Mouse (Mus musculus) brown adipose tissue, adult 24 weeks (tissue): ENCODE data around the gene Chst3. TPM values are rescaled to one million over a fixed set of nuclear protein-coding genes. Genes with fewer than 3 reads are reported as not detected.
"Not testable (repeated sequence)": the region's sequence is repeated elsewhere in the genome, so short reads cannot be mapped to it uniquely, and the experiment has no call there.

Experiments used
- H3K27ac ChIP-seq: fragments of 200-500 bp; replicated peaks from 2 replicates; pipeline ENCODE4 v1.5.1; 2012; ENCODE audit warnings: low read depth, mild to moderate bottlenecking, low read length
- H3K4me1 ChIP-seq: fragments of 200-500 bp; 2 replicates; pipeline ENCODE4 v1.6.1; 2012; ENCODE audit warnings: low read length, mixed read lengths; ENCODE audit not compliant: control insufficient read depth, insufficient read depth, insufficient read length
- H3K4me3 ChIP-seq: fragments of 200-500 bp; 2 replicates; pipeline ENCODE4 v1.5.1; 2012; ENCODE audit warnings: low read depth, mild to moderate bottlenecking, low read length, moderate library complexity; ENCODE audit not compliant: insufficient read depth
- polyA plus RNA-seq: library from polyadenylated mRNA; stranded (reverse); fragments of >200 nt; gene quantifications from 2 replicates; pipeline ENCODE4 v1.2.4, GENCODE M21; 2012; ENCODE audit not compliant: missing spikeins, insufficient read depth, insufficient read length

Chst3 gene
- polyA plus RNA-seq, 1 experiment = not detected

DNA sequence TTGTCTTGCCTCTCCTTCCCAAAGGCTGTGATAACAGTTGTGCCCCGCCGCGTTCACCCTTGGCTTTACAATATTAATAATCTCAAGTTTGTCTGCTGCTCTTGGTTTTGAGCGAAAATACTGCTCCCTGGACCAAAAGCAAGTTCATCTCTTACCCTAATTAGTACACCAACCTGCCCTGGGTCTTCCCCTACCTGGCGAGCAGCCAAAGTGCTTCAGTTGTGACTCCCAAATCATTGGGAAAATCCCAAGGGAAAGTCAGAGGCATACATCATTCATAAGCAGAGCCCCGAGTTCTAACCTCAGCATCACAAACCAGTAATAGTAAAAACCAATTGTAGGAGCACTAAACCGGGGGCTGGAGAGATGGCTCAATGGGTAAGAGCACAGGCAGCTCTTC, 26.6 kb upstream of the Chst3 start:
- no peaks in the 10 kb centered on the region for H3K4me1 ChIP-seq
- H3K27ac ChIP-seq = no peak overlapping the region
- no peak overlapping the region for H3K4me3 ChIP-seq

DNA sequence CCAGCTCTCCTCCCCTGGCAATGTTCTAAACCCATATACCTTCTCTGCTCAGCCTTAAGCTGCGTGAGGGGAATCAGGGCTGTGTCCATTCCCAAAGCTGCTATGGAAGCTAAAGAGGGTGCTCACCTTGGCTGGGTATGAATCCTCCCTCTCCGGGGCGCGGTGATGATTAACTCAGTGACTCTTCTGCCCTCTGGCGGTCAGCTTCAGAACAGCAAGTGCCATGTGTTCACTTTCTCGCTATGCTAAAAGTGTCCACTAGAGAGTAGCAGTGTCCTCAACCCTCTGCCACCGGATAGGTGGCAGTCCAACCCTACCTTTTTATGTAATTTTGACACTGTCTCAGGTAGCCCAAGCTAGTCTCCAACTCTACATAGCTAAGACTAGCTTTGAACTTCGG, 26.0 kb upstream of the Chst3 start:
- Histone ChIP-seq H3K27ac (no peak overlapping the region), H3K4me3 (no peak overlapping the region), H3K4me1 (no peaks in the 10 kb centered on the region)

DNA sequence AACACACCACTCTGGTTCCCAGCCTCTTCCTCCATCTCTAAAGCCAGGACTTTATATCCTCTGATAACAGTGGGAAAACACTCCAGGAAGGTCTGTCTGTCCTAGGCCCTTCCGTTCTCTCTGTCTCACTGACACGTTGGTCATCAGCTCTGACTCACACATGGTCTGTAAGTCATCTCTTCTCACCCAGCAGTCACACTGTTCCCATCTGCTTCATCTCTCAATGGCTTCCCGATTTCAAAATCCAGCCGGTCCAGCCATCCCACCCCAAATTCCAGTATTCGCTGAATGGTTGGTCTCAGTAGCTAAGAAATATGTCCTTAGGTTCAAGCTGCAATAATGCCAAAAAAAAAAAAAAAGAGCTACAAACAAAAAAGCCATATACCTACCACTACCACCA, 24.9 kb upstream of the Chst3 start:
- H3K27ac ChIP-seq = no peak overlapping the region
- no peak overlapping the region for H3K4me3 ChIP-seq

DNA sequence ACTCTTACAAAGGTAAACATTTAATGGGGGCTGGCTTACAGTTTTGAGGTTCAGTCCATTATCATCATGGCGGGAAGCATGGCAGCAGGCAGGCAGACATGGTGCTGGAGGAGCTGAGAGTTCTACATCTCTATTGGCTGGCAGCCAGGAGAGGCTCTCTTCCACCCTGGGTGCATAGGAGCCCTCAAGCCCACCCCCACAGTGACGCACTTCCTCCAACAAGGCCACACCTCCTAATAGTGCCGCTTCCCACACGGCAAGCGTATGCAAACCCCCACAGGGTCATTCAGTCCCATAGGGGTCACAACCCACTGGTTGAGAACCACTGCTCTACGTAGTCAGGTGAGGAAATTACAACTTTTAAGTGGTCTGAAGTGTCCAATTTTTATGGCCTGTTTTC, 21.4 kb upstream of the Chst3 start:
- Histone ChIP-seq H3K4me3 (no peak overlapping the region), H3K27ac (no peak overlapping the region)

More for the DNA sequence above, 24.9 kb upstream of the Chst3 start:
- H3K4me1 ChIP-seq = no peaks in the 10 kb centered on the region

DNA sequence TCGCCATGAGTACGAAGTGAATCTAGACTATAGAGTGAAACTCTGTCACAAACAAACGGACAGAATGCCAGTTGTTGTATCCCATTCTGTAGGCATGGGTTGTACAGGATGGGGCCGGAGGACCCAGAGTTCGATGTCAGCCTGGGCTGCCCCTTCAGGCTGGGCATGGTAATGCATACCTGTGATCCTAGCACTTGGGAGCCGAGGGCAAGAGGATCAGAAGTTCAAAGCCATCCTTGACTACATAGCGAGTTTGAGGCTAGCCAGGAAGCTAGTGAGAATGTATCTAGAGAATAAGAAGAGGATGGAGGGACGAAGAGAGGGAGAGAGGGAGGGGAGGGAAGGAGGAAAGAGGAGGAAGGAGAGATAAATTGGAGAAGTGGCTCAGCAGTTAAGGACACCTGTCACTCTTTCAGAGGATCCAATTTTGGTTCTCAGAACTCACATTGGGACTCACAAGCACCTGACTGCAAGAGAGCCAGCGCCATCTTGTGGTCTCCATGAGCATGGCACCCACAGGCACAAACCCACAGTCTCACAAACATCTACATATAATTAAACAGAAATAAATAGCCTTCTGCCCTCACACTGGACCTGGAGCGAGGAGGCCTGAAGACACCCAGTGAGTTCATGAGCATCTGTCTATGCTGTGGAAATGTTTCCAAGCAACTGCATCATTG, 18.6 kb upstream of the Chst3 start:
- no peaks in the 10 kb centered on the region for H3K4me1 ChIP-seq
- no peak overlapping the region for H3K27ac ChIP-seq
- H3K4me3 ChIP-seq = no peak overlapping the region

More for the DNA sequence above, 21.4 kb upstream of the Chst3 start:
- H3K4me1 ChIP-seq = no peaks in the 10 kb centered on the region

DNA sequence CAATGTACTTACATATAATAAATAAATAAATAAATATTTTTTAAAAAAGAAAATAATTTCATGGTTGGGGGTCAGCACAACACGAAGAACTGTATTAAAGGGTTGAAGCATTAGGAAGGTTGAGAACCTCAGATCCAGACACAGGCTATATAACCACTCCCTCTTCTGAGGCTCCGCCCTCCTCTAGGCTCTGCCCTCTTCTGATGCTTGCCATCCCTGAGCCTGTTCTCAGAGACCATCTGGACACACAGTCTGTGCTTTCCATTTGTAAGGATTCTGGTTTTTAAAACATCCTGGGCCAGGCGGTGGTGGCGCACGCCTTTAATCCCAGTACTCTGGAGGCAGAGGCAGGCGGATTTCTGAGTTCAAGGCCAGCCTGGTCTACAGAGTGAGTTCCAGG, 16.8 kb upstream of the Chst3 start:
- not testable (repeated sequence) for H3K4me1 ChIP-seq, H3K4me3 ChIP-seq, H3K27ac ChIP-seq

DNA sequence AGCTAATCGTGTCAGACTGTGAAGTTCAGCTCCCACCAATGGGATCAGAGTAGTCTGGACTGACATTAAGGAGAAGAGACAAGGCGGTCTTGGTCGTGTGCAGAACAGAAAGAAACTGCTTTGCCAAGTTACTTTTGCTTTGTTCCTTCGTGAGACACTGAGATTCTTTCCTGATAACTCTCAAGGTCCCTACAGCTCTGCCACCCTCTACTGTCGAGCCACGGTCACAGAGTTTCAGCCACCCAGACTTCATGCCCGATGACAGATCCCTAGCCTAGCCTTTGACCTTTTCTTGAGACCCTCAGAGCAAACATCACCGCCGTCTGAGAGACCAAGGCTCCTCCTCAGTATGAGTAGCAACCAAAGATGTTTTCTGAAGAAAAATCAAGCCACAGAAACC, 14.9 kb upstream of the Chst3 start:
- Histone ChIP-seq H3K4me3 (no peak overlapping the region), H3K27ac (no peak overlapping the region), H3K4me1 (no peaks in the 10 kb centered on the region)

DNA sequence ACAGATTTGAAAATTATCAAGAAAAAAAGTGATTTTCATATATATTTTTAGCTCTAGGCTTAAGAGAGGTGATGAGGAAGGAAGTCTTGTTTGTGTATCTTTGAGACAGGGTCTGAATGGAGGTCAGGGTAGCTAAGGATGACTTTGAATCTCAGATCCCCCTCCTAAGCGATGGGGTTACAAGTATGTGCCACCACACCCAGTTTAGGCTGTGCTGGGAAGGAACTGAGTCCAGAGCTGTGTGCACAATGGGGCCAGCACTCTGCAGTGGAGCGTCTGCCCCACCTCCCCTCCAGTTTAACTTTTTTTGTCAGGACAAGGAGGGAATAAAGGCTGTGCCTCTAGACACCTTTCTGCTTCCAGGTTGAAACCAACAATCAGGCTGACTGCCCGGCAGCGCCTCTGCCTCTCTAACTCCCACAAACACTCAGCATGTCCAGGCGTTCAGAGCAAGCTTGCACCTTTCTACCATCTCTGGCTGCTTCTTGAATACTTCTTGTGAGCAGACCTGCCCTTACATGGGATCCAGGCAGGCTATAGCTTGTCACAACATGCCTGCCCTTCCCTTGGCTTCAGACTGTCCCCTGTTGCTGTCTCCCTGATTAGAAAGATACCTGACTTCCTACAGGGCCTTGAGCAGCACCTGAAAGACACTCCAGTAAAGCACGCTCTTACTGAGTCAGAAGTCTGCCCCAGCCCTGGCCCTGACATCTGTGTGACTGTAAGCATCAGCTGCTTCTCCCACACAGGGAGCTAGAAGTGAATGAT, 11.4 kb upstream of the Chst3 start:
- Histone ChIP-seq H3K4me1 (no peaks in the 10 kb centered on the region), H3K27ac (no peak overlapping the region), H3K4me3 (no peak overlapping the region)

DNA sequence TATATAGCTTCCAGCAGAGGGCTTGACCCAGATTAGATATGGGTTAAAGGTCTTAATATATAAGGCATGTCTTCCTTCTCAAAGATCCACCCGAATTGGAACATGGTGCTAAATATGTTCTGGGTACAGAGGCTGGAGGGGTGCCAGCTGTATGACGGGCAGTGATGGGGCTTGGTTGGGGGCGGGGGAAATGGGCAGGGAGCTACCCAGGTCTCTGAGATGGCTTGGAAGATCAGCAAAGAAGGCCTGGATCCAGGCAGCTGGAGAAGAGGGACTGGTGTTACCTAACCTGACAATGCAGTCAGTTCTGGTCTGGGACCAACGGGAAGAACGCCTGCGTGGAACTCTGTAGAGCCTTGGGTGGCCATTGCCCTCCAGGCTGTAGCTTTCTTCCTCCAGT, 10.1 kb upstream of the Chst3 start:
- Histone ChIP-seq H3K4me3 (no peak overlapping the region), H3K4me1 (no peaks in the 10 kb centered on the region), H3K27ac (no peak overlapping the region)

DNA sequence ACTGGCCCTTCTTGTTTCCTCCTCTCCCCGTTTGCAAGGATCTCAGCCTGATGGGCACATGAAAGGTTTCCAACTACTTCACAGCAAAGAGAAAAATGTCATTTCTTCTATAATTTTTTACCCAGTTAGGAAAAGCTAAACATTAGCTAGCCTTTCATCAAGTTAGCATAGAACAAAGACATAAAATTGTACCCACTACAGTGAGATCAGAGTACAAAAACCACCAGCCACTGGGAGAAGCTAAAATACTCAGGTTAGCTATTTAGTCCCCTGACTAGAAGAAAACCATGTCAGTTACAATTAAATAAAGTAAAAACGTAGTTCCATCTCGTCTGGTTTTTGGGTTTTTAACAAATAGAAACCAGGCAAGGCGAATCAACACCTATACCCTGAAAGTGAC, 8.6 kb upstream of the Chst3 start:
- no peak overlapping the region for H3K27ac ChIP-seq
- no peak overlapping the region for H3K4me3 ChIP-seq
- H3K4me1 ChIP-seq = no peaks in the 10 kb centered on the region

DNA sequence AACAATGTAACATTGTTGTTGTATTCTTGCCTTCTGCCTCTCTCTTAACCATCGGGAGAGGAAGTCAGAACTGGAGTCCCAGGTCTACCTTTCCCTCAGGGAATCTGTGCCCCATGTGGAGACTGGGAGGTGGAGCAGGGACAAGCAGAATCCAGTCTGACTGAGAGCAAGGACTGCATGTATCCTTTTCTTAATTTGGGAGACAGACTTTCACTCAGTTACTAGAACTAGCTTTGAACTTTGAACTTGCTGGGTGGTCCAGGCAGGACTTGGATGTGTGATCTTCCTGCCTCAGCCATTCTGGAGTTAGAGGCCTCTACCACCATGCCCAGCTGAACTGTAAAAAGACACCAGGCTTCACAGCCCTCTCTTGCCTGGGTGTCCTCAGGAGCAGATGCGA, 5.5 kb upstream of the Chst3 start:
- Histone ChIP-seq H3K4me1 (no peaks in the 10 kb centered on the region), H3K4me3 (no peak overlapping the region), H3K27ac (no peak overlapping the region)

DNA sequence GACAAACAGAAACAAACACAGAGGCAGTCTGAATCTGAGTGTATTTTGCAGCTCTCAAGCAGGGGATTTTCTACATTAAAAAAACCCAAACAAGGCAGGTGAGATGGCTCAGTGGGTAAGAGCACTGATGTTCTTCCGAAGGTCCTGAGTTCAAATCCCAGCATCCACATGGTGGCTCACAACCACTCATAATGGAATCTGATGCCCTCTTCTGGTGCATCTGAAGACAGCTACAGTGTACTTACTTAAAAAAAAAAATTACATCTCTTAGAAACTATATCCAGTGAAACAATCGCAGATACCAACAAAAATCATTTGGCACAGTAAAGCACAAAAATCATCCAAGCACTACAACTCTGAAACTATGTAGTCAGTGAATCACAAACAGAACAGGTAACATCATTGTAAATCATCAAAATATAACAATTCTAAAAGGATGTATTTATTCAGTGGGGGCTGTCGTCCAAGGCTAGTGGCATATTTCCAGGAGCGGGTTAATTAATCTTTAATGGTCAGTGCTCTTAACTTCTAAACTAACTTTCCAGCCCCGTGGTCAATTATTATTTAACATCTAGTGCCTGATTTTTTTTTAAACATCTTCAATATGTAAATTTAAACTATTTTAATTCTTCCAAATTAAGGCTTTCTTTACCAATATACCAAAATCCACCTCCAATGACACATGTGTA, 2.7 kb upstream of the Chst3 start:
- not testable (repeated sequence) for H3K4me3 ChIP-seq, H3K4me1 ChIP-seq, H3K27ac ChIP-seq

DNA sequence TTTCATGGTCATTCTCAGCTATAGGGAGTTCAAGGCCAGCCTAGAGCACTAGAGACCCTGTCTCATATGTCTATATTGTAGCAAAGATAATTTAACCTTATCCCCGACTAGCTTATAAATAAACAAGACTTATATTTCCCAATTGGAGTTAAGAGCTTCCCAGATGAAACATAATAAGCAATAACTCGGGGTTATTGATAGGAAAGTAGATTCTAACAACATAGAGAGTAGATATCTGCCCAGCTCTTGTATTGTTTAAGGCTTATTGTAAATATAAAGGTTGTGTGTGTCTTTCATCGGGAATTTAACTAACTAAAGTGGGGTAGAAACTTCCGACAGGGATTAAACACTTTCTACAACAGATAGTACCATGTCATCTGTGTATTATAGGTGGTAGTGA, 1.5 kb upstream of the Chst3 start:
- Histone ChIP-seq H3K27ac (no peak overlapping the region), H3K4me3 (no peak overlapping the region), H3K4me1 (no peaks in the 10 kb centered on the region)

DNA sequence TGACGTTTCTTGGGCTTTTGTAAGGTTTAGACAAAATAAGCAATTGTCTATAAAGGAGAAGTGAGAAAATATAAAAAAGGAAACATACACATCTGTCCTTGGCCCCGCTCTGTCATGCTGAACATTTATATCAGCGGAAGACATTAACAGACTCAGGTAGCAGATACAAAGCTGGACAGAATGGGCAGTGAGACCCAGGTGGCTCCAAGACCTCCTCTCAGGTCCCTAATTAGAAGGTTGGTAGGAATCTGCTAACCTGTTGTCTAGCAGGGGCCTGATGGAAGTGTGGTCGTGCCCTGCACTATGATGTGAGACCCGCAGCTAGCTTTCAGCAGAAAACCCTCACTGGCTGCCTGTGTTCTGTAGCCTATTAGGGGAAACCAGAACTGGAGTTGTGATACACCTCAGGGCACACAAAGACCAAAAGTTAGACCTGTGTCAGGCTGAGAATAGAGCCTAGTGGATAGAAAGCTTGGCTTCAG, 1.0 kb upstream of the Chst3 start:
- no peak overlapping the region for H3K4me3 ChIP-seq
- no peak overlapping the region for H3K27ac ChIP-seq

DNA sequence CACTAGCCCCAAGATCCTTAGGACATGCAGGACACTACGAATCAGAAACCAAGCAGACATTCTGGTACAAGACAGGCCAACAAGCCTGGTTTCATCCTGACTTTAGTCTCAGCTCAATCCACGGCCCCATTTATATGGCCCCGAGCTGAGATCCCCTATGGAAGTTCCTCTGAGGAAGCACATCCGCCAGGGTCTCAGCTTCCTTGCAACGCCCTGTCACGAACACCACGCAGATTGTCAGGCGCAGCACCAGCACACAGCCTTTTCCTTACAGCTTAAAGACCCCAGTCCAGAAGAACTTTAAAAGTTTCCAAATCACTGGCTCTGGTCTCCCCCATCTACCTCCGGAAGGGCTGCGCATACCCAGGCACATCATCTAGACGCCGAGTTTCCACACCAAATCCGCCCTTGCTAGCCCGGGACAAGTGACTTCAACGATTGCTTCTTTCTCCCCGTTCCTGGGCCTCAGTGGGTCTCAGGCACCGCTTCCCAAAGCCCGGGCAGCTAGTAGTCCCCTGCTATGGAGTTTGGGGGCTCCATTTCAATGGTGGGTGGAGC, 948 bp downstream of the Chst3 start:
- Histone ChIP-seq H3K4me3 (peak overlapping the region; percentile 58), H3K4me1 (no peaks in the 10 kb centered on the region), H3K27ac (no peak overlapping the region)

More for the DNA sequence above, 1.0 kb upstream of the Chst3 start:
- H3K4me1 ChIP-seq = no peaks in the 10 kb centered on the region
